Mouse (Mus musculus): ENCODE results near the gene Slamf8. TPM values are rescaled to one million over a fixed set of nuclear protein-coding genes. Genes with fewer than 3 reads are reported as not detected.
A peak's percentile ranks its signal among the peaks of the same experiment; 100 is the strongest.

Gene Slamf8
- polyA plus RNA-seq, 1 experiment = 3.7 TPM

DNA sequence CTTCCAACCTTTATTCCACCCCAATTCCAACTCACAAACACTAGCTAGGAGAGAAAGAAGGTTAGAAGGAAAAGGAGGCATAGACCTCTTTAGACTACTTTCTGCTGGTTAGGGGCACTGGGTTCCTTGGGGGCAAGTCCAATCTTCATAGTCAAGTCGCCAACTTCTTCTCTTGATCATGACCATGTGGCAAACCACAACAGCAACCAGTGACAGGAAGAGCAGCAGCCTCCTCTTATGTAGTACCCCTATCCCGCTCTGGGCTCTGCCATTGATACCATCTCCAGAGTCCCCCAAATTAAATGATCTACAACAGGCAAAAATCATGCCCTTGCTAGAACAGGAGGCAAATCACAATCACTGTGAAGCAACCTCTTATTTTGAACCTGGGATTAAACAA, 3.6 kb upstream of the Slamf8 start:
- DNase-seq (ENCODE audit: low spot score) = no peak

DNA sequence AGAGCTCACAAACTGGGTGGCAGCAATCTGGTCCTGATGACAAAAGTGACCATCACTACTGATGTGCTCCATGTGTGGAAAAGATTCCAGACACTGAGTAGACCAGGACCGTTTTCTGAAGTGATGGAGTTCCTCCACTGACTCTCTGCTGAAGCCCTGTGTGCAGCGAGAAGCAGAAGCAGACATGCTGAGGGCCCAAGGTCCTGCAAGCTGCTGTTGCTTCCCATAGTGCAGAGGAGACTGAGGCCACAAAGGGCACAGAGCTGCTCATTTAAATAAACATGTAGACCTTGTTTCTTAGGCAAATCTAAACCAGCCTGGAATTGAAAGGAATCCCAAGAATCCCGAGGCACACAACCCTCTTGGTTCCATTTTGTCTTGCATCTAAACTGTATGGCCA, 3.0 kb upstream of the Slamf8 start:
- no peak for DNase-seq (ENCODE audit: low spot score)

DNA sequence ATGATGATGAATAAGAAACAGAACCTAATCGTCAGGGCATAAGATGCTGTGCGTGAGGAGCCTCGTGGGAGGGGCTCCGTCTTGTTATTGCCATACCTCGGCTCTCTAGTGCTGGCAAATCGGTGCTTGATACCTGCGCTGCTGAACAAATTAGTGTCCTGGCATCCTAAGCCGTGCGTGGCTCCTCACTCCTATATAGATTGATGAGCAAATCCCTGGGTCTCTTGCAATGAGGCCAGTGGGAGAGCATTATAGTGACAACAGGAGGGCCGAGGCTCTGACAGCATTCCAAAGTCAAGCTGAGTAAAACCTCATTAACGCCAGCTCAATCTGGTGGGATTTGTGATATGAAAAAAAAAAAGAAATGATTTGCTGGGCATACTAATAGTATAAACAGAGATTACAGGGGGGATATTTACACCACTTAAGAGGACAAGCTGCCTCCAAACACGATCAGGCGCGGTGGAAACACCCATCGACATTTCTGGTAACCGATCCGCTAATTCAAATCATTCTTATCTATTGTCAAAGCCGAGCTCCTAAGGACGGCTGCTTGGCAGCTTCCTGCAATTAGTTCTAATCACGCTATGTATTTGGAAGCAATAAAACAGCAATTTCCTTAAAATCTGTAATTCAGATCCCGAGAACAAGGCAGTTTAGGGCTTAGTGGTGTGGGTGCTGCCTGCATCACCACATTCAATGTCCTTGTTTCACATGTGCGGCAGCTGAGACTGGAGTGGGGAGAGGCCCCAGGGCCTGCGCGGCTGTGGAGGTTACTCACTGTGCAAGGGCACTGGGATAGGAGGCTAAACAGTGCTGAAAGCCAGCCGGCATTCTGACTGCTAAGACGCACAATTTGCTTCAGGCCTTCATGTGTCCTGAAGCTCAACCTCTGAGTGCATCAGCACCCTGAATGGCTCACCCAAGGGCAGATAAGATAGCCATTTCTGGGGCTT, 4.5 kb downstream of the Slamf8 start:
- no peak for DNase-seq (ENCODE audit: low spot score)

GRCm38 (mm10) chr1:172585026-172585425, 5.3 kb downstream of the Slamf8 start:
- DNase-seq (ENCODE audit: low spot score) = no peak

GRCm38 (mm10) chr1:172584271-172584670, 6.1 kb downstream of the Slamf8 start:
- DNase-seq (ENCODE audit: low spot score) = no peak

GRCm38 (mm10) chr1:172582436-172582835, 7.9 kb downstream of the Slamf8 start:
- DNase-seq (ENCODE audit: low spot score) = no peak

DNA sequence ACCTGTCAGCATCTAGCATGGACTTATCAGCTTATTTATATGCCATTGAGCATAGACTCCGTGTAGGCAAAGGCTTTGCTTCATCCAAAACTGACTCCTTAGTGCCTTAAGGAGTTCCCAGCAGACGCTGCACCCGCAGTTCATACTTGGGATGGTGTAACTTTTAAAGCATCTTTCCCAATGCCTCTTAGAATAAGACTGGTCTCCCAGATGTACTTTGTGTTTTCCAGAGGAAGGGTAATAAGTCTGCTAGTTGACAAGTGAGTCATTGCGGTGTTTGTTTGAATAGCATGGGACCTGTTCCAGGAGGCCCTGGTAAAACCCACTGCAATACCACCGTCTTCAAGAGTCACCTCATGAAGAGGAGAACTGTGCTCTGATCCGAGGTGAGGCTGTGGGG, 10.3 kb downstream of the Slamf8 start:
- no peak for DNase-seq (ENCODE audit: low spot score)

DNA sequence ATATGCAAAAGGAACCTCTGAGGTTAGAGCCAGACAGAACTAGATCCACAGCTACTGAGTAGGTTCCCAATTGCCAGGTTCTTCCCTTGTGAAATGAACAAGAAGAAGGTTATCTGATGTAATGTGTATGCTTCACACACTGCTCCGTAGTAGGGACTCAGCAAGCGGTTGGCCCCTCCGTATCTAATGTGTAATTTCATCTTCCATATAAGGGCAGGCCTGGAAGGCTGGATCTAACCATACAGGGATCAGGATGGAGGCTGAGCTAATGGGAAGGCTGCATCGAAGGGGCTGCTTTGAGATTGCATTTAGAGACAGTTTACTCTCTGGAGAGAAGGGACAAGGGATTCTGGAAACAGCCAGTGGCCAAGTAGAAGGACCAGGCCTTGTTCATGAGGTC, 22.6 kb downstream of the Slamf8 start:
- DNase-seq (ENCODE audit: low spot score) = no peak

DNA sequence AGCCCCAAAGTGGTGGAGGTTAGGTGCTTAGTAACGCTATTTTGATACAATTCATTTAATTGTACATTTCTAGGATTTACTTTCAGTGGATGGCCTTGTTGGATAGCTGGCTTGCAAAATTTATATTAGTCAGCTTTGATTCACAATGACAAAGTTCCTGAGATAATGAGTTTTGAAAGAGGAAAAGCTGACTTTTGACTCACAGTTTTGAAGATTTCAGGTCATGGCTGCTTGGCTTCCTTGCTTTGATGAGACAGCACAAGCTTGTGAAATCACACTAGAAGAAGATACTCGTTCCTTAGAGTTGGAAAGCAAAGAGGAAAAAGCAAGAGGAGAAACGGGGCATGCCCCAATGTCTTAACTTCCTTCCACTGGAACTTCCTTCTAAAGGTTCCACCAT, 24.2 kb downstream of the Slamf8 start:
- DNase-seq (ENCODE audit: low spot score) = no peak

GRCm38 (mm10) chr1:172563465-172563828, 26.9 kb downstream of the Slamf8 start:
- no peak for DNase-seq (ENCODE audit: low spot score)

- peak; percentile 72 for DNase-seq (ENCODE audit: low spot score)
Observed at GRCm38 (mm10) chr1:172562641-172563464, 27.5 kb downstream of the Slamf8 start.

GRCm38 (mm10) chr1:172555638-172556037, 34.7 kb downstream of the Slamf8 start, which contains the start of gene Vsig8:
TSS of gene Vsig8 (plus strand) at chr1:172555938.
- no peak for DNase-seq (ENCODE audit: low spot score)

DNA sequence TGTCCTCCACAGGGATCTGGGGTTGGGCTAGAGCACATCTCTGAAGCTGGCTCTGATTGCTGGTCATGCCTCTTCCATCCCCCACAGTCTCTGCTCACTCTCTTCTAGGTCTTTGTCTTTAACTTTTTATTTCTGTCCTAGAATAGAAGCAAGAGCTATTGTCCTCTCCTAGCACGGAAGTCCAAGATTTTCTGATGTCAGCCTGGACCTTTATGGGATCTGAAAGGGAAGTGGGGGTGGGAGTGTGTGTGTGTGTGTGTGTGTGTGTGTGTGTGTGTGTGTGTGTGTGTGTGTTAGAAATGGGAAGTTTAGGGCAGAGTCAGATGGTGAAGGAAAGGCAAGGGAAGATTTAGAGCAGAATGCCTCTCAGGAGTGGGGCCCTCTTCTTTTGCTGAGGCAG, 37.7 kb downstream of the Slamf8 start:
- no peak for DNase-seq (ENCODE audit: low spot score)

DNA sequence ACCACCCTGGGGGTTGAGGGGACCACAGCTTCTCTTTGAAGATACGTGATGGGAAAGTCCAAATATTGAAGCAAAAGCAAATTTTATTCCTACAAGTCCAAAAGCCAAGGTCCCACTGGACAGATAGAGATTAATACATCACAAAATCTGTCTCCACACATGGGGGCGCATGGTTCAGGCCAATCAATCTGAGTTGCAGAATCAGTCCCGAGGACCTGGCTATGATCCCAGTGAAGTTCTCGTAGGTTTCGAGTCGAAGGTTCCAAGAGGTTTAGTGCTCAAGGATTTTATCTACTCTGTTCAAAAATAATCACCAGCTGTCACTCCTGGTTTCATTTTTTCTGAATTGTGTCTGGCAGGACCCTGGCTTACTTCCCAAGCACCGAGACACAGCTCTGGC, 39.4 kb downstream of the Slamf8 start:
- DNase-seq (ENCODE audit: low spot score) = no peak

- no peak for DNase-seq (ENCODE audit: low spot score)
Observed at GRCm38 (mm10) chr1:172550551-172550951, 39.8 kb downstream of the Slamf8 start.

- no peak for DNase-seq (ENCODE audit: low spot score)
Observed at GRCm38 (mm10) chr1:172549717-172550116, 40.7 kb downstream of the Slamf8 start.

GRCm38 (mm10) chr1:172549314-172549713, 41.1 kb downstream of the Slamf8 start:
- no peak for DNase-seq (ENCODE audit: low spot score)

GRCm38 (mm10) chr1:172548501-172548900, 41.9 kb downstream of the Slamf8 start:
- DNase-seq (ENCODE audit: low spot score) = no peak

DNA sequence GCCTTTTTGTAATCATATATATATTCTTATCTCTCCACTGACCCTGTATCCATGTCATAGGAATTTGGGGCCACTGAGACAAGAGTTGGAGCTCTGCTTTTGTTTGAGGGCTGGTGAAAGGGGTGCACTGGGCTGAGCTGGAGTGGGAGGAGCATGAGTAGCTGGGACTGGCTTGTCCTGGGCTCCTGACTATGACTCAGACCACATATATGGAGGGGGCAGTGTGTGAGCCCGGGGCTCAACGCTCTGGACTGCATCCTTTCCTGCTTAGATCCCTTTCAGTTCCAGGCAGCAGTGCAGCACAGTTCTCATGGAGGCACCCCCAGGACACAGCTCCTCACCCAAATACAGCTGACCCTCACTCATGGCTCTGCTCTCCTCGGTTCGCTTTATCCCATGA, 44.3 kb downstream of the Slamf8 start:
- no peak for DNase-seq (ENCODE audit: low spot score)

GRCm38 (mm10) chr1:172540283-172540820, 50.0 kb downstream of the Slamf8 start:
- DNase-seq (ENCODE audit: low spot score) = no peak

- DNase-seq (ENCODE audit: low spot score) = no peak
Observed at GRCm38 (mm10) chr1:172539827-172540226, 50.5 kb downstream of the Slamf8 start.

- DNase-seq (ENCODE audit: low spot score) = no peak
Observed at GRCm38 (mm10) chr1:172535116-172535515, 55.3 kb downstream of the Slamf8 start.
